Mouse (Mus musculus) MEL (cell line): ENCODE measurements around the gene Sart3. TPM values are rescaled to one million over a fixed set of nuclear protein-coding genes. Genes with fewer than 3 reads are reported as not detected.

Experiments
- DNase-seq: peaks from one replicate; pipeline ENCODE4 v3.0.0; 2011; ENCODE audit warnings: low read depth, low spot score
- H3K27ac ChIP-seq: 2 replicates; pipeline ENCODE4 v1.5.1; 2012; ENCODE audit warnings: low read depth, mild to moderate bottlenecking, control low read depth, low read length, moderate library complexity; ENCODE audit not compliant: control insufficient read depth
- H3K27me3 ChIP-seq, 2 experiments: fragments of 150-350 bp in 1 of 2; sonication (generic) in 1 of 2; 2 replicates each; pipeline ENCODE4 v1.6.1; 2012; ENCODE audit warnings: low read length in 2 of 2, mild to moderate bottlenecking in 2 of 2, improper control_type of control experiment in 1 of 2, moderate library complexity in 1 of 2; ENCODE audit not compliant: insufficient read depth in 2 of 2, control insufficient read depth in 1 of 2
- H3K36me3 ChIP-seq, 2 experiments: 2 replicates each; pipeline ENCODE4 v1.6.1; 2012 to 2014; ENCODE audit warnings: low read length in 2 of 2, improper control_type of control experiment in 1 of 2, inconsistent platforms in 1 of 2, mild to moderate bottlenecking in 1 of 2; ENCODE audit not compliant: insufficient read depth in 2 of 2, control insufficient read depth in 1 of 2
- H3K4me1 ChIP-seq, 2 experiments: fragments of 150-350 bp in 1 of 2; sonication (generic) in 1 of 2; 2 replicates each; pipeline ENCODE4 v1.6.1; 2012; ENCODE audit warnings: low read length in 2 of 2, improper control_type of control experiment in 1 of 2, mild to moderate bottlenecking in 1 of 2; ENCODE audit not compliant: insufficient read depth in 2 of 2, control insufficient read depth in 1 of 2
- H3K4me3 ChIP-seq, 2 experiments: fragments of 150-350 bp in 1 of 2; sonication (generic) in 1 of 2; 2 replicates each; pipeline ENCODE4 v1.5.1; 2012; ENCODE audit warnings: low read depth in 2 of 2, low read length in 2 of 2, mild to moderate bottlenecking in 2 of 2, moderate library complexity in 2 of 2, control low read depth in 1 of 2, improper control_type of control experiment in 1 of 2; ENCODE audit not compliant: control insufficient read depth in 1 of 2, insufficient read depth in 1 of 2
- H3K79me2 ChIP-seq: 2 replicates; pipeline ENCODE4 v1.6.1; 2012; ENCODE audit warnings: mild to moderate bottlenecking, low read length, moderate library complexity; ENCODE audit not compliant: control insufficient read depth, poor library complexity, insufficient read depth
- H3K9ac ChIP-seq: 2 replicates; pipeline ENCODE4 v1.6.1; 2012; ENCODE audit warnings: low read depth, mild to moderate bottlenecking, control low read depth, low read length, moderate library complexity; ENCODE audit not compliant: control insufficient read depth, poor library complexity, severe bottlenecking
- H3K9me3 ChIP-seq: fragments of 150-350 bp; sonication (generic); replicated peaks from 2 replicates; pipeline ENCODE4 v1.6.1; 2012; ENCODE audit warnings: mild to moderate bottlenecking, low read length, improper control_type of control experiment, moderate library complexity; ENCODE audit not compliant: insufficient read depth
- ELF1 ChIP-seq: IDR thresholded peaks from 2 replicates; pipeline ENCODE4 v1.6.1; 2014; ENCODE audit warnings: low read depth, mild to moderate bottlenecking, inconsistent platforms, low read length, improper control_type of control experiment, moderate library complexity
- EP300 ChIP-seq, 2 experiments: IDR thresholded peaks; 2 replicates each; pipeline ENCODE4 v1.6.1; 2011; ENCODE audit warnings: improper control_type of control experiment in 2 of 2, low read length in 2 of 2, low read depth in 1 of 2, mild to moderate bottlenecking in 1 of 2
- KAT2A ChIP-seq: conservative IDR thresholded peaks from 2 replicates; pipeline ENCODE4 v1.6.1; 2012; ENCODE audit warnings: low read depth, low read length, improper control_type of control experiment, inconsistent platforms
- MAFK ChIP-seq: IDR thresholded peaks from 2 replicates; pipeline ENCODE4 v1.6.1; 2011; ENCODE audit warnings: low read depth, mild to moderate bottlenecking, low read length, improper control_type of control experiment, borderline replicate concordance
- MYB ChIP-seq: IDR thresholded peaks from 2 replicates; pipeline ENCODE4 v1.6.1; 2011; ENCODE audit warnings: mild to moderate bottlenecking, low read depth, low read length, improper control_type of control experiment
- POLR2A ChIP-seq, 2 experiments: IDR thresholded peaks; 2 replicates each; pipeline ENCODE4 v1.6.1; 2011 to 2012; ENCODE audit warnings: low read length in 2 of 2, mild to moderate bottlenecking in 2 of 2, control low read depth in 1 of 2, improper control_type of control experiment in 1 of 2, low read depth in 1 of 2, moderate library complexity in 1 of 2; ENCODE audit not compliant: control insufficient read depth in 1 of 2, insufficient read depth in 1 of 2, poor library complexity in 1 of 2
- SIN3A ChIP-seq: IDR thresholded peaks from 2 replicates; pipeline ENCODE4 v1.6.1; 2012; ENCODE audit warnings: low read length, improper control_type of control experiment, inconsistent platforms
- SMC3 ChIP-seq: IDR thresholded peaks from 2 replicates; pipeline ENCODE4 v1.6.1; 2011; ENCODE audit warnings: low read depth, low read length, improper control_type of control experiment
- TBP ChIP-seq: IDR thresholded peaks from 2 replicates; pipeline ENCODE4 v1.8.0; 2011; ENCODE audit warnings: low read depth, low read length, improper control_type of control experiment
- USF1 ChIP-seq: IDR thresholded peaks from 2 replicates; pipeline ENCODE4 v1.6.1; 2014; ENCODE audit warnings: low read depth, mild to moderate bottlenecking, inconsistent platforms, low read length, improper control_type of control experiment, moderate library complexity
- ZC3H11A ChIP-seq: IDR thresholded peaks from 2 replicates; pipeline ENCODE4 v1.6.1; 2012; ENCODE audit warnings: low read depth, mild to moderate bottlenecking, inconsistent platforms, low read length, improper control_type of control experiment
- ZMIZ1 ChIP-seq: IDR thresholded peaks from 2 replicates; pipeline ENCODE4 v1.6.1; 2012; ENCODE audit warnings: low read depth, mild to moderate bottlenecking, inconsistent platforms, low read length, improper control_type of control experiment, moderate library complexity
- polyA plus RNA-seq, 2 experiments: library from polyadenylated mRNA; stranded (reverse) in 1 of 2; unstranded in 1 of 2; fragments of >175 nt in 1 of 2; fragments of >200 nt in 1 of 2; gene quantifications; 2 replicates each; pipeline versions ENCODE4 v1.2.1 to v1.2.4; 2012; ENCODE audit warnings: low replicate concordance in 2 of 2, low read depth in 1 of 2; ENCODE audit not compliant: insufficient read length in 2 of 2, insufficient read depth in 1 of 2, missing spikeins in 1 of 2
- total RNA-seq: library from RNA; depleted of rRNA; stranded (reverse); fragments of 300-350 nt; gene quantifications from 2 replicates; pipeline ENCODE4 v1.2.3, GENCODE M21; 2012

Sart3 gene
- total and polyA plus RNA-seq, 3 experiments = 41.4 to 74.4 TPM; not detected in 1

- no peak for TF ChIP-seq MYB
- TF ChIP-seq TBP = 0 out of 2 replicates have a peak, but pooled peaks have one; percentile 39
- no peak for TF ChIP-seq USF1
- TF ChIP-seq MAFK = no peak
- peak; percentile 58 for TF ChIP-seq ZMIZ1
- no peak; the same call in 1 of the 2 replicates for TF ChIP-seq ZC3H11A
- TF ChIP-seq SIN3A = peak; percentile 86
- peak; percentile 54 to 86; a peak in 3 of 4 replicates for TF ChIP-seq POLR2A (IDR thresholded peaks at IDR 0.05; ENCODE audit: control insufficient read depth in 1 of 2, insufficient read depth in 1 of 2, low read depth in 1 of 2, low read length in 2 of 2, poor library complexity in 1 of 2)
- TF ChIP-seq, all 39 proteins: peak for 15
These were observed 36.8 kb downstream of the Sart3 start, which contains the start of gene Ficd (continued) for GRCm38 (mm10) chr5:113735345-113736112.

- H3K4me3 ChIP-seq = peak overlapping the region; percentile 58 to 81
- no peaks in the 10 kb centered on the region; the same call in 1 of the 2 replicates for H3K79me2 ChIP-seq
- no peaks in the 10 kb centered on the region; a peak in 1 of 4 replicates for H3K36me3 ChIP-seq
- no peak for DNase-seq
- H3K9ac ChIP-seq = peak overlapping the region; percentile 73
- peak overlapping the region; percentile 76 for H3K27ac ChIP-seq
- TF ChIP-seq ELF1 = no peak; the same call in 1 of the 2 replicates
- no peak for TF ChIP-seq KAT2A
- no peak for TF ChIP-seq SMC3
- TF ChIP-seq EP300 (IDR thresholded peaks at IDR 0.05; ENCODE audit: low read depth in 1 of 2, low read length in 2 of 2) = no peak
- no peaks in the 10 kb centered on the region for H3K9me3 ChIP-seq
- no peaks in the 10 kb centered on the region for H3K27me3 ChIP-seq
- H3K4me1 ChIP-seq = peaks cover 0 to 14% of the 10 kb centered on the region in 2 experiments; a peak in 1 of 4 replicates
These were observed 37.3 kb downstream of the Sart3 start for GRCm38 (mm10) chr5:113735023-113735344.

GRCm38 (mm10) chr5:113734376-113734775 is 37.9 kb downstream of the Sart3 start:
- no peak for DNase-seq
- Histone ChIP-seq H3K27me3 (no peaks in the 10 kb centered on the region), H3K36me3 (no peaks in the 10 kb centered on the region; a peak in 1 of 4 replicates), H3K4me3 (peak overlapping the region in 1 of 2 experiments; percentile 58; a peak in 1 of 4 replicates), H3K4me1 (peaks cover 0 to 14% of the 10 kb centered on the region in 2 experiments; a peak in 1 of 4 replicates), H3K9me3 (no peaks in the 10 kb centered on the region), H3K79me2 (no peaks in the 10 kb centered on the region; the same call in 1 of the 2 replicates)
- TF ChIP-seq ZC3H11A = no peak
- TF ChIP-seq, all 39 proteins: peak for 0
- H3K27ac ChIP-seq = peak overlapping the region; percentile 76; the same call in 1 of the 2 replicates
- peak overlapping the region; percentile 73 for H3K9ac ChIP-seq
